Mouse (Mus musculus) testis, postnatal 10 days (tissue): ENCODE results near the gene Lrwd1.
A peak's percentile ranks its signal among the peaks of the same experiment; 100 is the strongest.
"Not testable (repeated sequence)": the region's sequence is repeated elsewhere in the genome, so short reads cannot be mapped to it uniquely, and the experiment has no call there.

Experiments
- DNase-seq: peaks from one replicate; pipeline ENCODE4 v3.0.0; 2021; ENCODE audit warnings: low spot score

Gene Lrwd1

DNA sequence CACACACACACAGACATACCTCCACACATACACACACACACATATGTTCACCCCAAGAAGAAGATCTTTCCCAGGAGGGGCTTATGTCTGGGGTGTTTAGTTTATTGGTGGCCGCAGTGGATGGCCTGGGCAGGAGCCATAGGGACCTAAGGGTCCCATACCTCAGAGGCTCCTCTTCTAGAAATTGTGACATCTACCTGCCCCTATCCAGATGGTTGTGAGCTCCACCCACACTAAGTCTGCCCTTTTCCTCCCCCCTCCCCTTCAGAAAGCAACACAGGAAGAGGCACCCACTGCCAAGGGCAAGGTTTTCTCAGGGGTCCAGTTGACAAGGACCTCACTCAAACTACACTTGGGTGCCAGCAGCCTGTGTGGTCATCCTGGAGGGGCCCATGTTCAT, 11.1 kb upstream of the Lrwd1 start:
- DNase-seq = no peak

DNA sequence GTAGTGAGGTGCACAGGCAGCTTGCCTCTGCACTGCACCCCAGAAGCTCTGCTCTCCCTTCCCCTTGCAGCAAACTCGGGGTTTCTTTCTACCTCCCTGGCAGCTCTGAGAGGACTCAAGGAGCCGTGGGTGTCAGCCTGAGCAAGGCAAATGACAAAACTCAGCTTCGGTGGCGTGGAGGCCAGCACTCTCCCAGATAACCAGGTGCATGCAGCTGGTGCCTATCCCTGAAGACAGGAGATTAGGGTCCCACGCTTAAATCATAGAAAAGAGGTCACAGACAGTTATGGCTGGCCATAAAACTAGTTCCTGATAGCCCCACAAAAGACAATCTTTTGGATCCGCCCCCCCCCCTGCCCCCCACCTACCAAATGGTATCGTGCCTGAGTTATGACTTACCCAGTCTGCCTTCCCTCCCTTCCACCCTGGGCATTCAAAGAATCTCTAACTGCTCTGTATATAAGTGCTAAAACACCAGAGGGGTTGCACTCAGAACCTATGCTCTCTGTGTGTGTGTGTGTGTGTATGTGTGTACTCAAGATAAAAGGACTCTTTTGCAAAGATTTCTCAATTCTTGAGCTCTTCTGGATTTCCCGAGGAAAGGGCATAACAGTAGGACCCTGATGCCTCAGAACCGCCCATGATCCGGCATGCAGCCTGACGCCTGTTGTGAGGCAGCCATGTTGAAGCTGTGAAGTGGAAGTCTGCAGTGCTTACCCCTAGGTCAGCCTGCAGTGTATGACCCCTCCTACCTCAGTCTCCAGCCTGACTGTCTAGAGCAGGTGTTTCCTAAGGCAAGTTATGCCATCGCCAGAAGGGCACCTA, 8.9 kb upstream of the Lrwd1 start:
- DNase-seq = peak; percentile 62

DNA sequence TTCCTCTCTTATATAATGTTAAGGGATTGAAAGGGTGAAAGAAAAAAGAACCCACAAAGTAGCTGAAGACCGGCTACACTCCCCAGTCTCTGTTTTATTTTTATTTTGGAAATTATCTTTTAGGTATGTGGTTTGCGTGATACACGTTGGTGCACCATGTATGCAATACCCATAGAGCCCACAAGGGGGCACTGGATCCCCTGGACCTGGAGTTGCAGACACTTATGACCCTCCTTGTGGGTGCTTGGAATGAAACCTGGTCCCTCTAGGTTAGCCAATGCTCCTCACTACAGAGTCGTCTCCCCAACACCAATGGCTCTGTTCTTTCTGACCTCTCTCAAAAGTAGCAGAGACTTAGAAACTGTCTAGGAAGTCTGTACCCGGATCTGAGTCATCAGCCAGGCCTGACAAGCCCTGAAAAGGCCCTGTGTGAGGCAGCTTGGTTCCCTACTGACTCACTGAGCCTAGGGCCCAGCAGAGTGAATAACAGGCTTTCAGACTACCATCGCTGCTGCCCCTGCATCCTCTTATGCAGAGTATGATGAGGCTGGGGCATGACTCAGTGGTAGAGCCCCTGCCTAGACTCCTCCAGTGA, 7.4 kb upstream of the Lrwd1 start:
- DNase-seq = peak; percentile 69

DNA sequence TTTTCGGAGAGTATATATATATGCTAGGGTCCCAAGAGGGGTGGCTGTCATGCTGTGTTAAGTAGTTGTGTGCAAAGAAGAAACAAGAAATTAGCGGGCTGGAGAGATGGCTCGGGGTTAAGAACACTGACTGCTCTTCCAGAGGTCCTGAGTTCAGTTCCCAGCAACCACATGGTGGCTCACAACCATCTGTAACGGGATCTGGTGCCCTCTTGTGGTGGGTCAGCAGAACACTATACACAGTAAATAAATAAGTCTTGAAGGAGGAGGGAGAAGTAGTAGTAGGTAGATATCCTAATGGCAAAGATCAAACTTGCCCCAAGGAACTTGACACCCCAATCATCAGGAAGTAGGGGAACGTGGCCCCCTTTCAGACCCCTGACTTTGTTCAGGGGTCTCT, 6.9 kb upstream of the Lrwd1 start:
- no peak for DNase-seq

DNA sequence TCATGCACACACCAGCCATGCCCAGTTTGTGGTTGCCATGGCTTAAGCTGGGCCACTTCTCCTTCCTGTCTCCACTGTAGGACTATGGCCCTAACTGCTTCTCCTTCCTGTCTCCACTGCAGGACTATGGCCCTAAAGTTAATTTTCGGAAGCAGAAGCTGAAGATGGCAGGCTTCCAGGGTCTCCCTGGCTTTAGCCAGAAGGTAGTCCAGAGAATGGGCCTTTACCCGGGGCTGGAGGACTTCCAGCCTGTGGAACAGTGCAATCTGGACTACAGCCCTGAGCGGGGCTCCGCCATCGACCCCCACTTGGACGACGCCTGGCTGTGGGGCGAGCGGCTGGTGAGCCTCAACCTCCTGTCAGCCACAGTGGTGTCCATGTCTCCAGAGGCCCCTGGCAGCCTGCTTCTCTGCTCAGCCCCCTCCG, 4.2 kb upstream of the Lrwd1 start:
- DNase-seq = no peak

DNA sequence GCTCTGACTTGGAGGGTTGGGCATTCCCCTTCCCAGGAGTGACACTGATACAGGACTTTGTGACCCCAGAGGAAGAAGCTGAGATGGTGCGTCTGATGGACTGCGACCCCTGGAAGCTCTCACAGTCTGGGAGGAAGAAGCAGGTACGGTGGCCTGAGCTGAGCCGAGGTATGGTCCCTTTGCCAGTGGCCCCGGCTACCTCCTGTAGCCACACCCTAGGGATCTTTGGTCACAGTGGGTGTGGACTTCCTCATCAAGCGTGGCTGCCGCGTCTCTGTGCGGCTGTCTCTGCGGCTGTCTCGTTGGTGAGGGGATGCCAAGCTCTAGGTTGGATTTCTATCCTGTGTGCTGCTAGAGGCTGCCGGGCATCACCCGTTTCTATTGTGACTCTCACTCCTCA, 3.5 kb upstream of the Lrwd1 start:
- DNase-seq = no peak

DNA sequence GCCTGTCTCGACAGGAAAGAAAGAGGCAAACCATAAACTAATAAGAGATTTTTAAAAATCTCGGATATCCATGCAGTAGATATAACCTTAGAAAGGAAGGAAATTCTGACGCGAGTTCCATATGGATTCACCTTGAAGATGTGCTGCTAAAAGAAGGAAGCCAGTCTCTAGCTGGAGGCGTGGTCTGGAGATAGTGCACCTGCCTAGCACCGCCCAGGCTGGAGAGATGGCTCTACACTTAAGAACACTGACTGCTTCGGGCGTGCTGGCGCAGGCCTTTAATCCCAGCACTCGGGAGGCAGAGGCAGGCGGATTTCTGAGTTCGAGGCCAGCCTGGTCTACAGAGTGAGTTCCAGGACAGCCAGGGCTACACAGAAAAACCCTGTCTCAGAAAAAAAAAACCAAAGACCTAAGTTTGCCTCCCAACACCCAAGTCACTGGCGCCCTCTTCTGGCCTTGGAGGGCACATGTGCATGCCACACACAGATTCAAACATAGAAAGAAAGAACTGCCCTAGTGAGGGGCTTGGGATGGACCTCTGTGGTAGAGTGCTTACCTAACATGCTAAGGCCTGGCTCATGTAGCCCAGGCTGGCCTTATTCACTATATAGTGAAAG, 1.9 kb upstream of the Lrwd1 start:
- peak; percentile 79 for DNase-seq

DNA sequence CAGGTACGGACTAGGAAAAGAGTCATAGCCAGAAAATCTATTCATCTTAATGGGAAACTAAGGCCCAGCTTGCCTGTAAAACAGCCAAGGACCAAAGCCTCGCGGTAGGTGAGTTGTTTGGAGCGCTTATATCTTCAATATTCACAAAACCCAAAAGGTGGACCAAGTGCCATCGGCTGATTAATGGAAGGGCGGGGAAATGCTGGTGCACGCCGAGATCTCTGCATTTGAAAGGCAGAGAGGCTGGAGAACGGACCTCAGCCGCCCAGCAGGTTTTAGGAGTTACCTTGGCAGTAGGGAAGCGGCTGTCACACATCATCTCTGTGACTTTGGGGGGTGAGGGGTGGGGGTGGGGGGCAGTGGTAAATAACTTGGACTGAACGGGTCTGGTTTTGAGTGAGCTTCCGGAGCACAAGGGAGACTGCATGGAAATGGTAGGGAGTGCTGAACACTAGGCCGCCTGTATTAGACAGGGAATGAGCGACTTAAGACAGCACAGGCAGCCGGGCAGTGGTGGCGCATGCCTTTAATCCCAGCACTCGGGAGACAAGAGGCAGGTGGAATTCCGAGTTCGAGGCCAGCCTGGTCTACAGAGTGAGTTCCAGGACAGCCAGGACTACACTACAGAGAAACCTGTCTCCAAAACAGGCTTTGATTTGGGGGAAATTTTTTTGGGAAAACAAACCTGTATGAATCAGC, 567 bp upstream of the Lrwd1 start:
- no peak for DNase-seq

DNA sequence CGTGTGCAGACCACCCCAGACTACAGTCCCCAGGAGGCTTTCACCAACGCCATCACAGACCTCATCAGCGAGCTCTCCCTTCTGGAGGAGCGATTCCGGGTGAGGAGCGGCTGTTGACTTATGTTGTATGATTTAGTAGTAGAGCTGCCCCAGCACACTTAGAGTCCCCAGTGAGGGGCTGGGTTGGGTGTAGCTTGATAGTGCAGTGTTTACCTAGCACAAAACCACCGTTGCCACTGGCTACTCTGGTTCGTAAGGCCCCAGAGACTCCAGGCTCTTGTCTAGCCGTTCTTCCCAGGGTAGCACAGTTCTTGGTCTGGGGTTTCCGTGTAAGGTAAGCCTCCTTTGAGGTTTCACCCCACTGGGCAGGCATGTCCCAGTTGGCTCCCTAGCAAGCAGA, 13.7 kb downstream of the Lrwd1 start:
- DNase-seq = no peak

DNA sequence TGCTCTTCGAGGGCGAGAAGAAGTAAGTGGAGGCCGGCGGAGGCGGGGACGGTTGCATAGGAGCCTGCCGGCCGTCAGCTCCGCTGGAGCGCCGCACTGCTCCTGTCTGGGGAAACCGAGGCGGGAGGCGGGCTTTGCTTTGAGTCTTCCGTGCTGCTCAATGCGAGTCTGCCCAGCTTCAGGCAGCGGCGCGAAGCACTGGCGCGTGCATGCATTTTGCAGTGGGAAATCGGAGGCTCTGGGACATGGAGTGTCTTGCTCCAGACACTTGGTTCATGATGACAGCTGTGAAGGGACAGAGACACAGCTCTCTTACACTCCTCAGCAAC, 19.1 kb downstream of the Lrwd1 start:
- no peak for DNase-seq

DNA sequence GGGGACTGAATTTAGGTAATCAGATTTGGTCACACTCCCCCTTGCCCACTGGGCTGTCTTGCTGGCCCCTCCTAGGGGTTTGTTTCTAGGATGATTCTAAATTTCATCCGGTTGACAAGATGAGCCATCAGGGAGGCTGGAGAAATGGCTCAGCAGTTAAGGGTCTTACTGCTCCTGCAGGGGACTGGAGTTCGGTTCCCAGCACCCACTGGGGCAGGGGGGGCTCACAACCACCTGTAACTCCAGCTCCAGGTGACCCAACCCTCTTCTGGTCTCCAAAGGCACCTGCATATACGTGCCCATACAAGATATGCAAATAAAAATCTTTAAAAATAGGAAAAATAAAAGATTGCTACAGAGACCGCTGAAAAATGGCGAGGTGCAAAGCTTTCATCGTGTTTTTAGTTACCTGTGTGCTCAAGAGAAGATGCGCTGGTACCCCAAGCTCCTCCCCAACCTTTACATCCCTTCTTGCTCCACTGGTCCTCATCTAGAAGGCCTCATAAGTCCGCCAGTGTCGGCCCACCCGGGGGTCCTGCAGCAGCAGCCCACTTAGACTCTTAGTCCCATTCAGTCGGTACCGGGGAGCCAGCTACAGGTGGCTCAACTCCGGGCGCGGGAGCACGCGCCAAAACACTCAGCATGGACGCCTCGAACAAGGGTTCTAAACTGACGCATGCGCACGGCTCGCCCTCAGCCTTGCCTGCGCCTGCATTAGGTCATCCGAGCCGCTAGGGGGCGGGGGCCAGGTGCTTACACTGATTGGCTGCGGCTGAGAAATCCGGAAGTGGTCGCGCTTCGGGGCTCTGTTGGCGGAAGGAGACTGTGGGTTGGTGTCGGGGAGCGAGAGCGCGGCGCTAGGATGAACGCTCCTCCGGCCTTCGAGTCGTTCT, 19.7 kb downstream of the Lrwd1 start, which contains the start of gene Polr2j:
Gene Polr2j (plus strand): TSS at position 741 of the 893 bp plus-strand sequence.
- peak; percentile 97 for DNase-seq

DNA sequence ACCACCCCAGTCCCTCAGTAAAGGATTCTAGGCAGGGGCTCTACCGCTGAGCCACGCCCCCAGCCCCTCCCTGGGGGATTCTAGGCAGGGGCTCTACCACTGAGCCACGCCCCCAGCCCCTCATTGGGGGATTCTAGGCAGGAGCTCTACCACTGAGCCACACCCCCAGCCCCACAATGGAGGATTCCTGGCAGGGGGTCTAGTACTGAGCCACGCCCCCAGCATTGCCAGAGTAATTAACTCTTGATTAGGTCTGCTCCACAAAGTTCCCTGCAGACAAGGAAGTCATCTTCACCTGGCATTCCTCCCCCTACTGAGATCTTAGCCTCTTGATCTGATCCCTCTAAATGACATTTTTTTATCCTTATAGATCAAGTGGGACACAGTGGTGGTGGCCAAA, 22.3 kb downstream of the Lrwd1 start:
- not testable (repeated sequence) for DNase-seq

DNA sequence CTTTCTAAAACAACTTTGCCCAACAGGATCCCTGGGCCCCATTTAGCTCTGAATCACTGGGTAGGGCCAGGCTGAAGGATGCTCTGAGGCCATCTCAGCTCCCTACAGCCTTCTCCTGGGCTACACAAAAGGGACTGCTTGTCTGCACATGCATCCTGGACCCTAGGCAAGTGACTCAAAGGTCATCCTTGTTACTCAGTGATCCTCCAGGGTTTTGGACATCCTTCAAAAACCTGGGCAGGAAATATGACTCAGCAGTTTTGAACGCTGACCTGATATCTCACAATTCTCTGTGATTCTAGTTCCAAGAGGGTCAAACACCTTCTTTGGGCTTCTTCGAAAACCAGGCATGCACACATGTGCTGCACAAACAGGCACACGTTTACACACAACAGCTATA, 26.8 kb downstream of the Lrwd1 start:
- no peak for DNase-seq

DNA sequence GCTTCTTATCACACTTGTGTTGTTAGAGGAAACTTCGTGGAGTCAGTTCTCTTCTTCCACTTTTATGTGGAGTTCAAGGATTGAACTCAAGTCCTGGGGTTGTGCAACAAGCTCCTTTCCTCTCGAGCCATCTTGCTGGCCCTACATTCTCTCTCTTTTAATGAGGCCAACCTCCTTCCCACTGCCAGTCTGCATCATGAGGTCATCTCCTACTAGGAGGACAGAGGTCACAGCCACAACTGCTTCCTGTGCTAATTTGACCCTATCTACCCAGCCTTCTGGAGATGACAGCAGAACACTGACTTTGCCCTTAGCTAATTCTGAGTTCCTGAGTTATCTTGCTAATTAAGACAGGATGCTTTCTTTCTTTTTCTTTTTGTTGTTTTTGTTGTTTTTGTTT, 27.4 kb downstream of the Lrwd1 start:
- no peak for DNase-seq

DNA sequence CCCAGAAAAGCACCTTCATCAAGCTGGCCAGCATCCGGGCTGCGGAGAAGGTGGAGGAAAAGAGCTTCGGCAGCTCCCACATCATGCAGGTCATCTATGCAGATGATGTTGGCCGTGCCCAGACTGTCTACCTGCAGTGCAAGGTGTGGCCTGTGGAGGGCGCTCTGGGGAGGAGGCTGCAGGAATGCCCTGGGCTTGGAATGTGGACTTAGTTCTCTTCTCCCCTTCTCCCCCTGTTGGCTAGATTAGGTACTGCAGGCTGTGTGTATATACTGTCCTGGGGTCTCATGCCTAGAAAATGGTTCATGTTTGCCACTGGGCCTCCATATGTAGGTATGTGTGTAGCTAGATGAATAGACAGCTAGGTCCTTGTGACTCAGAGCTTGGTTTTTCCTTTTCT, 31.4 kb downstream of the Lrwd1 start:
- DNase-seq = peak; percentile 85

DNA sequence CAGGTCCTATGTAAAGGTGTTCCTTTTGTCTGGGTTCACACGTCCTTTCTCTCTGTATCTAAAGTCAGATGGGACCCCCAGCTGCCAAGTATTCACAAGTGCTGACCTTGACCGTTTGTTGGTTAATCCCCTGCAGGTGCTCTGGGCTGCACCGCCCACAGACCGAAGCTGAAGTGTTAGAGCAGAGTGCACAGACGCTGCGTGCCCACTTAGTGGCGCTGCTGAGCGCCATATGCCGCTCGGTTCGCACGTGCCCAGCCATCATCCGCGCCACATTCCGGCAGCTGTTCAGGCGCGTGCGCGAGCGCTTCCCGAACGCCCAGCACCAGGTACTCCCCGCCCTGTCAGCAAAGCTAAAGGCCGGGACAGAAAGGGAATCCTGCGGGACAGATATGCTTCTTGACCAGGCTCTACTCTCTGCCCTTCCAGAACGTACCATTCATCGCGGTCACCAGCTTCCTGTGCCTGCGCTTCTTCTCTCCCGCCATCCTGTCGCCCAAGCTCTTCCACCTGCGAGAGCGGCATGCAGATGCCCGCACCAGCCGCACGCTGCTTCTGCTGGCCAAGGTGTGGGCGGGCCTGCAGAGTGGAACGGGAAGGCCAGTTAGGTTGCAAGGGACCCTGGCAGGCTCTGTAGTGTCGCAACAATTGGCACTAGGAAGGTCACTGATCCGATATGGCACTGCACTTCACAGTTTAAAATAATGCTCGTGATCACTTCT, 33.6 kb downstream of the Lrwd1 start:
- DNase-seq = peak; percentile 81

DNA sequence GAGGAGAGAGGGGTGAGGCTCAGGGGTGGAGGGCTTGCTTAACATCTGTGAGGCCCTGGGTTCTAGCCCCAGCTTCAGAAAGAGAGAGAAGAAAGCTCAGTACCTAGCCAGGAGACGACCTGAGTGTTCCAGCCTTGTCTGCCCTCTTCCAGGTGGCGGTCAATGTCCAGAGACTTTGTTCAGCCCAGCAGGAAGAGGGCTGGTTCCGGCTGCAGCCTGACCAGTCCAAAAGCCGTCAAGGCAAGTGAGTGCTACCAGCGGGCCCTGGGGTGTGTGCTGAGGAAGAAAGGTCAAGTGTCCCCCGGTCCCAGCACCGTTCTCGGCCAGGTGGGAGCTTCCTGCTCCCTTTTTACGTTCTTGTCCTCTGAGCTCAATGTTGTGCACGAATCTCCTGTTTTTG, 37.3 kb downstream of the Lrwd1 start:
- DNase-seq = no peak

DNA sequence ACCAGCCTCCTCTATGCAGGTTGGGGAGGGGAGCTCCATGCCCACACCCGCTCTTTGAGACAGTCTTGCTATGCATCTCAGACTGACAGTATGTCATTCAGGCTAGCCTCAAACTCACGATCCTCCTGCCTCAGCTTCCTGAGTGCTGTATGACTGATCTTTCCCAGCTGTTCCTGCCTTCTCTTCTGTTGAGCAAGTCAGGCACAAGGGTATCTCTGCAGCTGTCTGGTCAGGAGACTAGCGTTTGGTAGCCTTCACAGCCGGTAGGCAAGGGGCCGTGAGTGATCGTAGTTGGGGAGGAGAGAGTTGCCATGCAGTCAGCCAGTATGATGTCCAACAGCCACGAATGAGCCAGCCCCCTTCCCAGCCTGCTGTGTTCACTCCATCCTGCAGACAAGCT, 40.8 kb downstream of the Lrwd1 start:
- DNase-seq = no peak

DNA sequence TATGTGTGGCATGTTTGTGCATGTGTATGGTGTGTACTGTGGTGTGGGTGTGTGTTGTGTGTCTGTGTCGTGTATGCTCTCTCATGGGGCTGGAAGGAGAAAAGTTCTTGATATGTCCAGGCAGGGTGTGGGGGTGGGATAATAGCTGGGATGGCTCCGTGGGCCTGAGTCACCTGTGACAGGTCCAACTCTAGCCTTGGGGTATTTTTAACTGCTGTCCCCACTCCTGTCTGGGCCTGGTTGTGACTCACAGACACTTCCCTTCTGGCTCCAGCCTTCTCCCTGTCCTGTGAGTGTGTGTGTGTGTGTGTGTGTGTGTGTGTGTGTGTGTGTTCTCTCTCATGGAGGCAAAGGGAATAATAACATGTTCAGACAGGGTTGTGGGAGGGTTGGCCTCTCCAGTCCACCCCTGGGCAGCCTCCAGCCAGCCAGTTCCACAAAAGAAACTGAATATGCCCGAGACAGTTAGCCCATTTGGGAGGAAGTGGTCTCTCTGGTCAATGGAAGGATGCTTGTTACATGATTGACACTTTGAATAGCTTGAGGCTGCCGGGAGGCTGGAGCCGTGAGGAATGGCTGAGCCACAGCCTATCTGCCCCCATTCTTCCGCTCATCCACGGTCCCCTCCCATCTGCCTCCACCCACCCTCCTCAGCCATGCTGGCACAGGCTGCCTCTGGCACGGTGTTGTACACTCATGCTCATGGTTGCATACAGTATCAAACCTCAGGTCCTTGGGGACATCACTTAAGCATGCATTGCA, 41.4 kb downstream of the Lrwd1 start:
- no peak for DNase-seq

DNA sequence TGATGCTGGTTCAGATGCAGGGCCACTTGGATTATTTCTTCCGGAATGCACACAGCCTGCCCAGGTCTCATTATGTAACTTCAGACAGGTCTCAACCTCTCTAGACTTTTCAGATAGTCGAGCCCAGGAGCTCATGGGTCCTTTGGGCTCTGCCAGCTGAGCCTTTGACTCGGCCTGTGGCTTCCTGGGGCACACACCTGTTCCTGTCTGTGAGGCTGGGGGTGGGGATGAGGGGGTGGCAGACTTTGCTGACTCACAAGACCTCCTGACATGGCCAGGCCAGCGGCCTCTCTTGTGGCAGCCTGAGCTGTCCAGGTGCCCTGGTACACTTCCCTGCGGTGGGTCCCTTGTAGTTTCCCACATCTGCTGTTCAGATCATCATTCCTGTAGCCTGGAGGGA, 43.9 kb downstream of the Lrwd1 start:
- no peak for DNase-seq
